Mouse (Mus musculus) CD4-positive naive resting alpha-beta T cell, adult 76 days (primary cell): ENCODE measurements around the gene Edc4. TPM values are rescaled to one million over a fixed set of nuclear protein-coding genes. Genes with fewer than 3 reads are reported as not detected.

Source experiments
- total RNA-seq: library from RNA; stranded (reverse); gene quantifications from one replicate; pipeline ENCODE4 v1.2.4, GENCODE M21; 2023

Edc4 gene
- total RNA-seq: 92.0 TPM

GRCm38 (mm10) chr8:105880754-105881520, at the start of gene Edc4:
TSS of gene Edc4 (plus strand) at chr8:105880881.

GRCm38 (mm10) chr8:105853178-105853577, 27.5 kb upstream of the Edc4 start, which contains the start of gene Cenpt:
TSS of gene Cenpt (minus strand) at chr8:105853278.

GRCm38 (mm10) chr8:105854715-105855216, 25.9 kb upstream of the Edc4 start, which contains the start of gene Thap11:
TSS of gene Thap11 (plus strand) at chr8:105855132.

GRCm38 (mm10) chr8:105860143-105860981, 20.3 kb upstream of the Edc4 start, which contains the start of gene Nutf2:
TSS of gene Nutf2 (plus strand) at chr8:105860580.

GRCm38 (mm10) chr8:105893339-105893738, 12.7 kb downstream of the Edc4 start, which contains the start of gene Nrn1l:
TSS of gene Nrn1l (plus strand) at chr8:105893567.

GRCm38 (mm10) chr8:105900180-105900940, 19.7 kb downstream of the Edc4 start, which contains the start of gene Pskh1:
TSS of gene Pskh1 (plus strand) at chr8:105900441.

GRCm38 (mm10) chr8:105933762-105934161, 53.1 kb downstream of the Edc4 start, which contains the start of gene Ctrl:
TSS of gene Ctrl (minus strand) at chr8:105933862.

GRCm38 (mm10) chr8:105938306-105938669, 57.6 kb downstream of the Edc4 start, which contains the start of gene Psmb10:
TSS of gene Psmb10 (minus strand) at chr8:105938444.

GRCm38 (mm10) chr8:105943321-105943739, 62.6 kb downstream of the Edc4 start, which contains the start of gene Lcat:
TSS of gene Lcat (minus strand) at chr8:105943382.

Other genes with a start within 250 kb of the Edc4 start
- 147 TPM for gene Ctcf, start 244.3 kb upstream of the Edc4 start, total RNA-seq
- not detected for gene Agrp, start 243.5 kb upstream of the Edc4 start, total RNA-seq
- gene Carmil2, start 194.6 kb upstream of the Edc4 start, total RNA-seq: 141 TPM
- gene Acd, start 179.8 kb upstream of the Edc4 start, total RNA-seq: 53.3 TPM
- 8.4 TPM for gene Pard6a, start 179.7 kb upstream of the Edc4 start, total RNA-seq
- not detected for gene 4933405L10Rik, start 173.2 kb upstream of the Edc4 start, total RNA-seq
- gene Enkd1, start 172.7 kb upstream of the Edc4 start, total RNA-seq: 1.3 TPM
- 2.9 TPM for gene Gfod2, start 122.2 kb upstream of the Edc4 start, total RNA-seq
- 141 TPM for gene Ranbp10, start 53.5 kb upstream of the Edc4 start, total RNA-seq
- gene Tsnaxip1, start 53.1 kb upstream of the Edc4 start, total RNA-seq: not detected
- gene Cenpt, start 27.6 kb upstream of the Edc4 start, total RNA-seq: 30.7 TPM
- gene Thap11, start 25.7 kb upstream of the Edc4 start, total RNA-seq: 15.0 TPM
- gene Nutf2, start 20.3 kb upstream of the Edc4 start, total RNA-seq: 23.4 TPM
- gene Nrn1l, start 12.7 kb downstream of the Edc4 start, total RNA-seq: 1.1 TPM
- gene Pskh1, start 19.6 kb downstream of the Edc4 start, total RNA-seq: 21.4 TPM
- gene Ctrl, start 53.0 kb downstream of the Edc4 start, total RNA-seq: 3.2 TPM
- 123 TPM for gene Psmb10, start 57.6 kb downstream of the Edc4 start, total RNA-seq
- gene Lcat, start 62.5 kb downstream of the Edc4 start, total RNA-seq: not detected
- gene Slc12a4, start 85.2 kb downstream of the Edc4 start, total RNA-seq: 11.3 TPM
- not detected for gene Dpep3, start 98.5 kb downstream of the Edc4 start, total RNA-seq
- 11.4 TPM for gene Dus2, start 110.5 kb downstream of the Edc4 start, total RNA-seq
- not detected for gene Dpep2nb, start 125.1 kb downstream of the Edc4 start, total RNA-seq
- 5.6 TPM for gene Ddx28, start 131.0 kb downstream of the Edc4 start, total RNA-seq
- 181 TPM for gene Nfatc3, start 178.0 kb downstream of the Edc4 start, total RNA-seq